Mouse (Mus musculus) embryonic fibroblast, embryonic 13.5 days (primary cell): ENCODE data around the gene Pld1. TPM values are rescaled to one million over a fixed set of nuclear protein-coding genes. Genes with fewer than 3 reads are reported as not detected.

Experiments
- H3K27ac ChIP-seq: 2 replicates; pipeline ENCODE4 v1.5.1; 2012; ENCODE audit warnings: low read length, control low read depth, inconsistent platforms; ENCODE audit not compliant: insufficient read depth
- H3K4me1 ChIP-seq: 2 replicates; pipeline ENCODE4 v1.6.1; 2011; ENCODE audit warnings: low read length; ENCODE audit not compliant: control insufficient read depth, insufficient read depth
- H3K4me3 ChIP-seq: 2 replicates; pipeline ENCODE4 v1.5.1; 2011; ENCODE audit warnings: mild to moderate bottlenecking, control low read depth, low read length; ENCODE audit not compliant: insufficient read depth
- CTCF ChIP-seq: IDR thresholded peaks from 2 replicates; pipeline ENCODE4 v1.5.1; 2011; ENCODE audit warnings: mild to moderate bottlenecking, control low read depth, low read length, moderate library complexity, borderline replicate concordance; ENCODE audit not compliant: insufficient read depth
- POLR2A ChIP-seq: IDR thresholded peaks from 2 replicates; pipeline ENCODE4 v1.6.1; 2011; ENCODE audit warnings: low read depth, mild to moderate bottlenecking, control low read depth, low read length, moderate library complexity
- polyA plus RNA-seq: library from polyadenylated mRNA; stranded (reverse); fragments of >200 nt; gene quantifications from 2 replicates; pipeline ENCODE4 v1.2.4, GENCODE M21; 2011; ENCODE audit warnings: low read depth; ENCODE audit not compliant: missing spikeins, insufficient read length

Gene Pld1
- polyA plus RNA-seq, 1 experiment: 13.3 TPM

GRCm38 (mm10) chr3:28079211-28079610 lies 140.7 kb downstream of the Pld1 start:
- Histone ChIP-seq H3K4me3 (no peak overlapping the region), H3K4me1 (no peaks in the 10 kb centered on the region), H3K27ac (no peak overlapping the region)
- TF ChIP-seq POLR2A (no peak), CTCF (no peak)

- H3K4me3 ChIP-seq: no peak overlapping the region
- TF ChIP-seq POLR2A: no peak
- no peak for TF ChIP-seq CTCF
- H3K27ac ChIP-seq: no peak overlapping the region
- H3K4me1 ChIP-seq: no peaks in the 10 kb centered on the region
Observed at GRCm38 (mm10) chr3:28080116-28080515, 141.6 kb downstream of the Pld1 start.

GRCm38 (mm10) chr3:28081012-28081411 lies 142.5 kb downstream of the Pld1 start:
- no peak overlapping the region for H3K4me3 ChIP-seq
- TF ChIP-seq POLR2A (no peak), CTCF (no peak)
- H3K27ac ChIP-seq: no peak overlapping the region
- no peaks in the 10 kb centered on the region for H3K4me1 ChIP-seq

- TF ChIP-seq CTCF (no peak), POLR2A (no peak)
- H3K27ac ChIP-seq: no peak overlapping the region
- H3K4me1 ChIP-seq: no peaks in the 10 kb centered on the region
- no peak overlapping the region for H3K4me3 ChIP-seq
Observed at GRCm38 (mm10) chr3:28083218-28083617, 144.7 kb downstream of the Pld1 start.

- no peak overlapping the region for H3K4me3 ChIP-seq
- TF ChIP-seq POLR2A (no peak), CTCF (no peak)
- no peak overlapping the region for H3K27ac ChIP-seq
- H3K4me1 ChIP-seq: no peaks in the 10 kb centered on the region
Observed at GRCm38 (mm10) chr3:28084281-28084680, 145.8 kb downstream of the Pld1 start.

- TF ChIP-seq POLR2A (no peak), CTCF (no peak)
- Histone ChIP-seq H3K4me3 (no peak overlapping the region), H3K27ac (no peak overlapping the region), H3K4me1 (no peaks in the 10 kb centered on the region; the same call in 1 of the 2 replicates)
Observed at GRCm38 (mm10) chr3:28091296-28091695, 152.8 kb downstream of the Pld1 start.

- Histone ChIP-seq H3K4me1 (no peaks in the 10 kb centered on the region; the same call in 1 of the 2 replicates), H3K4me3 (no peak overlapping the region), H3K27ac (no peak overlapping the region)
- TF ChIP-seq CTCF (no peak), POLR2A (no peak)
Observed at GRCm38 (mm10) chr3:28091741-28092140, 153.2 kb downstream of the Pld1 start.

GRCm38 (mm10) chr3:28093684-28094302 lies 155.3 kb downstream of the Pld1 start:
- H3K27ac ChIP-seq: no peak overlapping the region
- TF ChIP-seq CTCF (no peak), POLR2A (no peak)
- no peak overlapping the region for H3K4me3 ChIP-seq
- no peaks in the 10 kb centered on the region; the same call in 1 of the 2 replicates for H3K4me1 ChIP-seq

GRCm38 (mm10) chr3:28095451-28095850 lies 157.0 kb downstream of the Pld1 start:
- H3K27ac ChIP-seq: no peak overlapping the region
- TF ChIP-seq CTCF (no peak), POLR2A (no peak)
- H3K4me3 ChIP-seq: no peak overlapping the region
- H3K4me1 ChIP-seq: no peaks in the 10 kb centered on the region; the same call in 1 of the 2 replicates

- Histone ChIP-seq H3K27ac (no peak overlapping the region), H3K4me3 (no peak overlapping the region), H3K4me1 (no peaks in the 10 kb centered on the region)
- TF ChIP-seq CTCF: no peak
- no peak for TF ChIP-seq POLR2A
Observed at GRCm38 (mm10) chr3:28099175-28099574, 160.7 kb downstream of the Pld1 start.
